Mouse (Mus musculus): ENCODE results near the gene Efna2. TPM values are rescaled to one million over a fixed set of nuclear protein-coding genes. Genes with fewer than 3 reads are reported as not detected.

Efna2 gene
- polyA plus RNA-seq (2012; ENCODE audit: low replicate concordance) = 1.4 and 1.8 TPM in 2 replicates

GRCm38 (mm10) chr10:80179068-80180051, at the start of gene Efna2:
Efna2 (plus strand) TSS chr10:80179482.

DNA sequence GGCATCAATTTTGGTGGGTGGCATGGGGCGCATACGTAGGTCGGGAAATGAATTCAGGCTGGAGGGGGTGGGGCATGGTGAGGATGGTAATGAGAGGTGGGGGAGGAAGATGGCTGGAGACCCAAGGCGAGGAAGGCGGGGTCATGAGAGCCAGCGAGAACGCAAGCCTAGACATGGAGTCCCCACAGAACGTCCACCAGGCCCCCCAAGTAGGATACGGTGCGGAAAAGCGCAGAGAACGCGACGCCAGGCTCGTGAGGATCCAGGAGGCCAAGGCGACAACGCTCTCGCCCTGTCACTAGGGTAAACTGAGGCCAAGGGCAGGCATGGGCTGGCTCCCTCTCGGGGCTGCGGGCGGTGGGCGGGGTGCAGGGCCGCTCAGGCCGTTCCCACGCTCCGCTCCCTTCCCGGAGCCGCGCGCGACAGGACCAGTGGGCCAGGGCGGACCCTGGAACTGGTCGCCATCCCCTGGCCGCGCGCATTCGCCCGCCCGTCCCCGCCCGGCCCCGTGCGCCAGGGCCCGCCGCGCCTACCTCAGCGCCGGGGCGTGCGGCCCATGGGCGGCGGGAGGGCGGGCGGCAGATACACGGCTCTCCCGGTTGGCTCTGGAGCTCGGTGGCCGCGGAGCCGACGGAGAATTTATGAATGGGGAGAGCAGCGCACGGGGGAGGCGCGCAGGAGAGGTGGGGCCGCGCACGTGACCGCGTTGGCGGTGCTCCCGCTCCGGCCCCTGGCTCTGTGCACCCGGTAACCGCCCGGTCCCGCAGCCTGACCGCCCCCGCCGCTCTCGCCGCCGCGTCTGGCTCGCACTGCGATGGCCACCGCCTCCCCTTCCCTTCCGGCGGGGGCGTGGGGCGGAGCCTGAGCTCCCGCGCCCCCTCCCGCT, 40.5 kb upstream of the Efna2 start, which contains the start of gene Atp5d:
Gene Atp5d (plus strand): TSS at position 80 of the 886 bp plus-strand sequence.

GRCm38 (mm10) chr10:80140666-80141035, 38.6 kb upstream of the Efna2 start, which contains the start of gene Cbarp:
Cbarp (minus strand) TSS chr10:80140835.

DNA sequence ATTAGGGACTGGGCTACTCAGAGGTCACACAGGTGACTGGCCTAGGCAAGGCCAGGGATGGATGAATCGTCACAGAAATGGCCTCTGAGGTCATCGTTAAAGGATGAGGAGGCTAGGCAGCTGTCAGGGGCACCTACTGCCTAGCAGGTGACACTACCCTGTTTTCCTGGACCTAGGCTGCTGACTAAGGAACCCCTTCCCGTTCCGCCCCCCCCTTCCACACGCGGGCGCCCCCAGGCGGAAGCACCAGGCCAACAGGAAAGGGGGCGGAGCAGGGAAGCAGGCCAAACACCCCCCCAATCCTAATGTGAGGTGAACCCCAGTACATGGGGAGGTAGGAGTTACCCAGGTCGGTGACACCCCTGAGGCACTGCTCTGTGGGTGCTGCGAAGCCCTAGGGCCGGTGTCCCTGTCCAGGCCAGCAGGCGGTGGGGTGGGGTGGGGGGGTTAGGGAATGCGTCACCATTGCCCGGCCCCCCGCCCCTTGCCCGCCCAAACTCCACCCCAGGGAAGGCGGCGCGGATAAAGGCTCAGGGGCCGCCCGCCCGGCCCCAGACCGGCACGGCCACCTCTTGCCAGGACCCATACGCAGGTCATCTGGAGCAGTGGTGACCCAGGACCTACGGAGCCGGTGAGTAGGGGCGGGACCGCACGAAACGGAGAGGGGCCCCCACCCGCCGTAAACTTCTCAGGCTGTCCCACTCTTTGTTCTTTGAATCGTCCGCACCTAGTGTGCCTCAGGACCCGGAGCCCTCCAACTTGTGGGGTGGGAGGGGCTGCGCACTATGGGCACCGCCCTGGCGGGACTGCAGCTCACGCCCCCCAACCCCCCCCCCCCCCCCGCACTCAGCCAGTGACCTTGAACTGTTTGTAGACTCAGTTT, 31.3 kb upstream of the Efna2 start, which contains the start of gene Midn:
Gene Midn (plus strand): TSS at position 554 of the 883 bp plus-strand sequence.

DNA sequence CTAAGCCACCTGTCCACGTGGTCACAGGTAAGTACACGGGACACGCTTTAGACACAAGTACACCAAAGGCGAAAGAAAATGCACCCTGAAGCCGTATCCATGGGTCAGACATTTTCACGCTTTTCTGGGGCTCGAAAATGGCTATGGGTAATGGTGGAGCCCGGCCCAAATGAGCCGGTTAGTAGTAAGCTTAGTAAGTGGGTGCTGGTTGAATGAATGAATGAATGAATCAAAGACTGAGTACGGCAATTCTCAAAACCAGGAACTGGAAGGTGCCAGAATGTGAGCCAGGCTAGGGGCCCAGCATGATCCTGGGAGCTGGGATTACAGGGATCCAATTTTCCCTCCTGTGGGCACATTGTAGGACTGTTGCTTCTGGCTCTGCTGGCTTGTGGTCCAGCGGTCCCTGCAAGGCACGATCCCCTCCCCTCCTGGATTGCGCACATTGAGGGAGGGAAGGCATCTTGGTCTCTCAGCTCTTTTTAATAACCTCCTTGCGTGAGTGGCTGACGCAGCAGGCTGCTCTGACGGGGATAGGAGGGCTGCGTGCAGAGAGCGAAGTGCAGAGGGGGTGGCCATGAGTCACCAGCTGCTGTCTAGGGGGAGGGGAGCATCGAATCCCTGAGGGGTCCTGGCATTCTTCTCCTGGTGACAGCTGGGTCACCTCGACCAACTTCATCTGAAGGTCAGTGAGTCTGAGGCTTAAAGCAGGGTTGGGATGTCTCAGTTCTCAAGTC, 13.7 kb upstream of the Efna2 start, which contains the start of gene Cirbp:
Gene Cirbp (plus strand): TSS at position 594 of the 737 bp plus-strand sequence.

DNA sequence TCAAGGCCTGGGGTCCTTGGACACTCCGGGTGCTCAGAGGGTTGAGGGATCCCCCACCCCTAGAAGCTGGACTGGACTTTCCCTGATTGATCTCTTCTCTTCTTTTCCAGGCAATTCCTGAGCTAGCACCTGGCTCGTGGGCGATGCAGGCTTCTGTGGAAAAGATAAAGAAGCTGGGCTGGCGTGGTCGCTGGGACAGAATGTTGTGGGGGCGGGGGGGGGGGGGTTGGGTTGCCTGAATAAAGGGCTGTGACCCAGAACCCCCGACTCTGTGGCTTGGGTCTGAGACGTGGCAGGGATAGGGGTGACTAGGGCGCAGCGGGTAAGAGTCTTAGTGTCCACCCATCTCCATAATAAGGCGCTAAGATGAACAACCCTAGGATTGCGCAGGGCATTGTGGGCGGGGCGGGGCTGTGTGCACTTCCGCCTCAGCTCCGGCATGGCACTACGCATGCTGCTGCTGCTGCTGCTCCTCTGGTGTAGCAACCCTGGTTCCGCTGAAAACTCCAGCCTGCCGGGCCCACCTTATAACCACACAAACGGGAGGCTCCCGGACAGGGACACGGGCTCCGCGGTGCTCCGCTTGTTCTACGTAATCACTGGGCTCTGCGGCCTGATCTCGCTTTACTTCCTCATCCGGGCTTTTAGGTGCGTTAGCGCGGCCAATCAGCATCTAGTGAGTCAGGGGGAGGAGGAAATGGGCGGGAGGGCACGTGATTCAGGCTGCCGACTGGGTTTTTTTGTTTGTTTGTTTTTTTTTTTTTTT, 6.6 kb upstream of the Efna2 start, which contains the start of gene 1600002K03Rik:
Gene 1600002K03Rik (plus strand): TSS at position 418 of the 766 bp plus-strand sequence.

GRCm38 (mm10) chr10:80226416-80227165, 47.3 kb downstream of the Efna2 start, which contains the start of gene Mum1:
Mum1 (plus strand) TSS chr10:80226434.

Other genes starting within 250 kb of the Efna2 start
- 67.7 and 87.8 TPM in 2 replicates for gene Wdr18, start 219.3 kb upstream of the Efna2 start, polyA plus RNA-seq (2012; ENCODE audit: low replicate concordance)
- 0.12 and 0.17 TPM in 2 replicates for gene Grin3b, start 208.8 kb upstream of the Efna2 start, polyA plus RNA-seq (2012; ENCODE audit: low replicate concordance)
- 658 and 1,473 TPM in 2 replicates for gene Tmem259, start 195.2 kb upstream of the Efna2 start, polyA plus RNA-seq (2012; ENCODE audit: low replicate concordance)
- gene Cnn2, start 190.9 kb upstream of the Efna2 start, polyA plus RNA-seq (2012; ENCODE audit: low replicate concordance) = 222 and 247 TPM in 2 replicates
- 37.0 and 54.4 TPM in 2 replicates for gene Abca7, start 183.0 kb upstream of the Efna2 start, polyA plus RNA-seq (2012; ENCODE audit: low replicate concordance)
- 156 and 353 TPM in 2 replicates for gene Arhgap45, start 162.8 kb upstream of the Efna2 start, polyA plus RNA-seq (2012; ENCODE audit: low replicate concordance)
- gene Polr2e, start 139.7 kb upstream of the Efna2 start, polyA plus RNA-seq (2012; ENCODE audit: low replicate concordance) = 53.8 and 132 TPM in 2 replicates
- 698 and 1,678 TPM in 2 replicates for gene Gpx4, start 132.3 kb upstream of the Efna2 start, polyA plus RNA-seq (2012; ENCODE audit: low replicate concordance)
- gene Sbno2, start 73.9 kb upstream of the Efna2 start, polyA plus RNA-seq (2012; ENCODE audit: low replicate concordance) = 72.7 and 82.1 TPM in 2 replicates
- 127 and 185 TPM in 2 replicates for gene Stk11, start 63.7 kb upstream of the Efna2 start, polyA plus RNA-seq (2012; ENCODE audit: low replicate concordance)
- 1,038 and 1,245 TPM in 2 replicates for gene Atp5d, start 40.9 kb upstream of the Efna2 start, polyA plus RNA-seq (2012; ENCODE audit: low replicate concordance)
- 40.1 and 43.9 TPM in 2 replicates for gene Cbarp, start 38.6 kb upstream of the Efna2 start, polyA plus RNA-seq (2012; ENCODE audit: low replicate concordance)
- 224 and 253 TPM in 2 replicates for gene Midn, start 31.2 kb upstream of the Efna2 start, polyA plus RNA-seq (2012; ENCODE audit: low replicate concordance)
- gene Cirbp, start 13.5 kb upstream of the Efna2 start, polyA plus RNA-seq (2012; ENCODE audit: low replicate concordance) = 19.6 and 38.2 TPM in 2 replicates
- 7.0 and 16.7 TPM in 2 replicates for gene 1600002K03Rik, start 6.5 kb upstream of the Efna2 start, polyA plus RNA-seq (2012; ENCODE audit: low replicate concordance)
- gene Mum1, start 47.0 kb downstream of the Efna2 start, polyA plus RNA-seq (2012; ENCODE audit: low replicate concordance) = 47.2 and 117 TPM in 2 replicates
- gene Ndufs7, start 69.6 kb downstream of the Efna2 start, polyA plus RNA-seq (2012; ENCODE audit: low replicate concordance) = 197 and 234 TPM in 2 replicates
- gene Gamt, start 81.5 kb downstream of the Efna2 start, polyA plus RNA-seq (2012; ENCODE audit: low replicate concordance) = 0.64 and 0.93 TPM in 2 replicates
- 831 and 856 TPM in 2 replicates for gene Dazap1, start 82.0 kb downstream of the Efna2 start, polyA plus RNA-seq (2012; ENCODE audit: low replicate concordance)
- 1,647 and 3,347 TPM in 2 replicates for gene Rps15, start 113.0 kb downstream of the Efna2 start, polyA plus RNA-seq (2012; ENCODE audit: low replicate concordance)
- gene Apc2, start 116.5 kb downstream of the Efna2 start, polyA plus RNA-seq (2012; ENCODE audit: low replicate concordance) = 0.09 and 0.10 TPM in 2 replicates
- gene 2310011J03Rik, start 141.1 kb downstream of the Efna2 start, polyA plus RNA-seq (2012; ENCODE audit: low replicate concordance) = 80.6 and 113 TPM in 2 replicates
- 29.8 and 43.5 TPM in 2 replicates for gene Pcsk4, start 150.0 kb downstream of the Efna2 start, polyA plus RNA-seq (2012; ENCODE audit: low replicate concordance)
- gene Reep6, start 150.5 kb downstream of the Efna2 start, polyA plus RNA-seq (2012; ENCODE audit: low replicate concordance) = 198 and 406 TPM in 2 replicates
- 59.0 and 75.4 TPM in 2 replicates for gene Adamtsl5, start 168.9 kb downstream of the Efna2 start, polyA plus RNA-seq (2012; ENCODE audit: low replicate concordance)
- gene Plk5, start 177.0 kb downstream of the Efna2 start, polyA plus RNA-seq (2012; ENCODE audit: low replicate concordance) = not detected in 2 replicates
- 45.9 and 68.4 TPM in 2 replicates for gene Mex3d, start 208.2 kb downstream of the Efna2 start, polyA plus RNA-seq (2012; ENCODE audit: low replicate concordance)
- 234 and 272 TPM in 2 replicates for gene Mbd3, start 220.1 kb downstream of the Efna2 start, polyA plus RNA-seq (2012; ENCODE audit: low replicate concordance)
- 544 and 1,539 TPM in 2 replicates for gene Uqcr11, start 227.3 kb downstream of the Efna2 start, polyA plus RNA-seq (2012; ENCODE audit: low replicate concordance)

All from leukemia stem cell, adult 10-12 weeks (primary cell).